Mouse (Mus musculus): Measurements from ENCODE around the gene Ubap2l. TPM values are rescaled to one million over a fixed set of nuclear protein-coding genes. Genes with fewer than 3 reads are reported as not detected.

Gene Ubap2l
- polyA plus RNA-seq (2015; fragmentation: Nextera tagmentation; extraction: Ambion mirVana) = 157 TPM in 2 replicates

DNA sequence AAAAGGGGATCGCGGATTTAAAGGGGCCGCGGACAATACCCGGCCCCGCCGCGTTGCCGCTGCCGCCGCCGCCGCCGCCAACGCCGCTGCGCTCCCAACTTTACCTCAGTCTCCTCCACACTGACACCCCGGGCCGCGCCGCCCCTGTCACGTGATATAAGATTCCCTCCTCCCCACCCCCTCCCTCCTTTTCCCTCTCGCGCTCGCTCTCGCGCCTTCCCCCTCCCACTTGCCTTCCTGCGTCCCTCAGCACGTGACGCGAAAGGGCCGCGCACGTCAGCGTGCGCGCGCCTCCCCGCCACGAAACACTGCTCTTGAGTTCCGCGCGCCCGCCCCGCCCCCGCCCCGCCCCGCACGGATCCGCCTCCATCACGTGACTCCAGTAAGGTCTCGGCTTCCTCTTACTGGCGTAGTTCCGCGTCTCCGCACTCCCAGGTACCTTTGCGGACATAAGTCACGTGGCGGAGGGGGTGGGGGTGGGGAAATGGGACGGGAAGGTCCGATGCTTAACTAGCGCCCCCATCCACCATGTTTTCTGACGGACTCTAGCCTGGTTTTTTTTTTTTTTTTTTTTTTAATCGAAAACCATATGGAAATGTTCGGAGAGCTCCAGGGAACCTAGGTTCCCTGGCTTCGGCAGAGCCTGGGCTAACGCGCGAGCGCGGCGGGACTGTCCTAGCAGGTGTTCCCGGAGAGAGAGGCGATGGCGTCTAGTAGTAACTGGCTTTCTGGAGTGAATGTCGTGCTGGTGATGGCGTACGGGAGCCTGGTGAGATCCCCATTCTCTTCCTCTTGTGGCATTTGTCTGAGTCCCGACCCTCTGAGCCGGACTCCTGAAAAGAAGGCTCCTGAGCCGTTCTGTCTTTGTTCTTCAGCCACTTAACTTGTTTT is at the start of gene Ubap2l:
Gene Ubap2l (minus strand): TSS at position 278 of the 891 bp plus-strand sequence.
- H3K36me3 ChIP-seq = peaks cover 28% of the 10 kb centered on the region
- H3K4me3 ChIP-seq = peak within 1 kb of the TSS; percentile 87
- under 1% methylated on average over 80 of the region's 81 CpGs for WGBS
- H3K27ac ChIP-seq = peak within 1 kb of the TSS; percentile 97
- H3K27me3 ChIP-seq = no peaks in the 10 kb centered on the region
- no peaks in the 10 kb centered on the region for H3K9me3 ChIP-seq
- peak within 1 kb of the TSS; percentile 97 for H3K9ac ChIP-seq
- ATAC-seq (ENCODE audit: low FRiP score) = peak; percentile 94
- peaks cover 45% of the 10 kb centered on the region for H3K4me1 ChIP-seq (replicated peaks)
- H3K4me2 ChIP-seq = peak within 1 kb of the TSS; percentile 81

DNA sequence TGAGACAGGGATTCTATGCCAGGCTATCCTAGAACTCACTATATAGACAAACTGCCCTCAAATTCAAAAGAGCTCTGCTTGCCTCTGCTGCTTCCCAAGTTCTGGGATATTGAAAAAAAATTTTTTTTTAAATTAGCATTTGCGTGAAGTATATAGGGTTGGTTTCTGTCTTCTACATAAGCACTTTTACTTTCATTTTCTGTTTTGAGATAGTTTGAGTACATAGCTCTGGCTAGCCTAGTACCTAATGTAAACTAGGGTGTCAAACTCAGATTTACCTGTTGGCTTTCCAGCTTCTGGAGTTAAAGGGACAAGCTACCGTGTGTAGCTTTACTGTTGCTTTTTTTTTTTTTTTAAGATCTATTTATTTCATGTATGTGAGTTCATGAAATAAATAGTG is 49.2 kb upstream of the Ubap2l start:
- no peak overlapping the region for H3K4me3 ChIP-seq
- peaks cover 33% of the 10 kb centered on the region for H3K36me3 ChIP-seq
- 98% methylated on average over 2 of the region's 2 CpGs for WGBS
- ATAC-seq (ENCODE audit: low FRiP score) = no peak
- no peak overlapping the region for H3K27ac ChIP-seq
- no peaks in the 10 kb centered on the region for H3K4me1 ChIP-seq (replicated peaks)
- H3K9ac ChIP-seq = no peak overlapping the region
- H3K27me3 ChIP-seq = no peaks in the 10 kb centered on the region
- no peaks in the 10 kb centered on the region for H3K9me3 ChIP-seq
- no peak overlapping the region for H3K4me2 ChIP-seq

DNA sequence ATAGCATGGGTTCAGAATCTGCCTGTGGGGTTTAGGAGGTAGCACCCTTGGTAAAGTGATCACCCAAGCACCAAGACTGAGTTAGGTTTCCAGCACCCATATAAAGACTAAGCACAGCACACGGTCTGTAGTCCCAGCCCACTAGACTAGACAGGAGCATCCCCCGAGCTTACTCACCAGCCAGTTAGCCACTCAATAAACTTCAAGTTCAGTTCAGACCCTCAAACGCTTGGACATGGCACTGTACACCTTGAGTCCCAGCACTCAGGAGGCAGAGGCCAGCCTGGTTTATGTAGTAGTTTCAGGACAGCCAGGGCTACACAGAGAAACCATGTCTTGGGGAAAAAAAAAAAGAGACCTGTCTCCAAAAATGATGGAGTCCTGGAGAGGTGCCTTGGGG is 48.6 kb upstream of the Ubap2l start:
- no peaks in the 10 kb centered on the region for H3K4me1 ChIP-seq (replicated peaks)
- no peak overlapping the region for H3K4me3 ChIP-seq
- H3K9ac ChIP-seq = no peak overlapping the region
- H3K4me2 ChIP-seq = no peak overlapping the region
- H3K27ac ChIP-seq = no peak overlapping the region
- WGBS = 93% methylated on average over 3 of the region's 3 CpGs
- no peaks in the 10 kb centered on the region for H3K27me3 ChIP-seq
- H3K36me3 ChIP-seq = peaks cover 37% of the 10 kb centered on the region
- no peak for ATAC-seq (ENCODE audit: low FRiP score)
- no peaks in the 10 kb centered on the region for H3K9me3 ChIP-seq

DNA sequence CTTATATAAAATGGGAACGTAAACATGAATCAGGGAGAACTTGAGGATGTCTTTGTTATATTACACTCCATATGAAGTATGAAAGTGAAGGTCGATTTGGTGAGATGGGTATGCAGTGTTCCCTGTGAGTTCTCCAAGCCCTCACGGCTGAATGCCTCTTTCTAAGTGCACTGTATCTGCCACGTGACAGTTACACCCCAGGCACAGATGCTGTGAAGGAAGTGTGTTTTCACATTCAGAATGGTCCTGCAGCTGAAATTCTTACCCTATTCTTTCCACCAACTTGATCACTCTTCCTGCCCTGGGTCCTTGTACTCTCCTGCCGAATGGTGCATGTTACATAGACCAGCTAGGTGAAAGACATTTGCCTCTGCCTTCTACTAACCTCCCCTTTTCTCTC is 45.5 kb upstream of the Ubap2l start:
- H3K27me3 ChIP-seq = no peaks in the 10 kb centered on the region
- H3K4me2 ChIP-seq = no peak overlapping the region
- no peak overlapping the region for H3K9ac ChIP-seq
- no peak overlapping the region for H3K27ac ChIP-seq
- peaks cover 65% of the 10 kb centered on the region for H3K36me3 ChIP-seq
- no peak overlapping the region for H3K4me3 ChIP-seq
- 88% methylated on average over 5 of the region's 5 CpGs for WGBS
- no peaks in the 10 kb centered on the region for H3K4me1 ChIP-seq (replicated peaks)
- no peaks in the 10 kb centered on the region for H3K9me3 ChIP-seq
- no peak for ATAC-seq (ENCODE audit: low FRiP score)

DNA sequence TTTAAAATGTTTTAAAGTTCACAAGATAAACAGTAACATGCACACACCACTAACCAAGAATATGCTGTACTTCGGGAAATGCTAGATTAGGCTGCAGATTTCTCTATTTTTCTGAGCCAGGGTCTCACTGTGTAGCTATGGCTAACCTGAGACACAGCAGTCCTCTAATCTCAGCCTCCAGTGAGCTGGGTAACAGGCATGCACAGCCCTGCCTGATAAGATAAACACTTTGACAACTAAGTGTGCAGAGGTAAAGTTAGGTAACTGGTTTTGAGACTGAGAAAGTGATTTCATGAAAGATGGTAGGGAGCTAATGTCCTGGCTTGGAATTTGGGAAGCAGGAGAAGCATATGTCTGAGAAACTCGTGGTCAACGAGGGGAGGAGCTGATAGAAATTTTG is 42.0 kb upstream of the Ubap2l start:
- Histone ChIP-seq H3K27ac (no peak overlapping the region), H3K4me2 (no peak overlapping the region), H3K27me3 (no peaks in the 10 kb centered on the region), H3K4me1 (replicated peaks) (no peaks in the 10 kb centered on the region), H3K9ac (no peak overlapping the region), H3K4me3 (no peak overlapping the region), H3K36me3 (peaks cover 90% of the 10 kb centered on the region), H3K9me3 (no peaks in the 10 kb centered on the region)
- over 99% methylated on average over 3 of the region's 3 CpGs for WGBS
- no peak for ATAC-seq (ENCODE audit: low FRiP score)

DNA sequence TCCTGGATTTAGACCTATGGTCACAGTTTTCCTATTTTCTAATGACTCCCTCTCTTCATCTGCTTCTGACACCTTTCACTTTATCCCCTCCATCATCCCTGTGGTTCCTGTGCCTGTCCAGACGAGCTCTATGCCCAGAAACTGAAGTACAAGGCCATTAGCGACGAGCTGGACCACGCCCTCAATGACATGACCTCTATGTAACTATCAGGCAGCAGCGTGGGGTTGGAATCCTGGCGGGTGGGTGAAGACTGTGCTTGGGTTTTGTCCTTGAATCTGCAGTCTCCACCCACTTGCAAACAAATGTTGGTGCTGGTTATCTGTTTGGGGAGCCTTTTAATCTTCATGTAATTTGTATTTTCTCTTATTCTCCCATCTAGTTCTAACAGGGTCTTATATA is 38.5 kb upstream of the Ubap2l start:
- Histone ChIP-seq H3K27ac (no peak overlapping the region), H3K4me2 (no peak overlapping the region), H3K9ac (no peak overlapping the region), H3K4me1 (replicated peaks) (no peaks in the 10 kb centered on the region), H3K9me3 (no peaks in the 10 kb centered on the region), H3K36me3 (peaks cover 93% of the 10 kb centered on the region), H3K4me3 (no peak overlapping the region), H3K27me3 (no peaks in the 10 kb centered on the region)
- no peak for ATAC-seq (ENCODE audit: low FRiP score)
- WGBS = 95% methylated on average over 6 of the region's 6 CpGs

DNA sequence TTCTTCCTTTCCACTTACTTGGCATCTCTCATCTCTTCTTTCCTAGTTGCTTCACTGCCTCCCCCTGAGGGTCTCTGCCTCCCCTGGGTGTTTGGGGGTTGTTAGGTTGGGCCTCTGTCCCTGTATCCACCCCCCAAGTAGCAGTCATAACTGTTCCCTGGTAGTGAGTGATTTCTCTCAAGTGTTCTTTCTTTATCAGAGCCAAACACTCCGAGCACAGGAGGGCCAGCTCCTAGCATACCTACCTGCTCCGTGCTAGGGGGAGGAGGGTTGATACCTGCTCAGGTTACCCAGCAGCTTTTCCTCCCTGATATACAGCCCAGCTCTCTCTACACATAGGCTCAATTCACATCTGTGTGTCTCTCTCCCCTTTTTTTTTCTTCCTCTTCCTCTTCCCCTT is 36.2 kb upstream of the Ubap2l start:
- no peak for ATAC-seq (ENCODE audit: low FRiP score)
- no peak overlapping the region for H3K9ac ChIP-seq
- H3K4me3 ChIP-seq = no peak overlapping the region
- H3K9me3 ChIP-seq = no peaks in the 10 kb centered on the region
- WGBS = 91% methylated on average over 2 of the region's 2 CpGs
- no peak overlapping the region for H3K27ac ChIP-seq
- H3K27me3 ChIP-seq = no peaks in the 10 kb centered on the region
- no peak overlapping the region for H3K4me2 ChIP-seq
- H3K36me3 ChIP-seq = peaks cover 73% of the 10 kb centered on the region
- H3K4me1 ChIP-seq (replicated peaks) = peaks cover 19% of the 10 kb centered on the region

DNA sequence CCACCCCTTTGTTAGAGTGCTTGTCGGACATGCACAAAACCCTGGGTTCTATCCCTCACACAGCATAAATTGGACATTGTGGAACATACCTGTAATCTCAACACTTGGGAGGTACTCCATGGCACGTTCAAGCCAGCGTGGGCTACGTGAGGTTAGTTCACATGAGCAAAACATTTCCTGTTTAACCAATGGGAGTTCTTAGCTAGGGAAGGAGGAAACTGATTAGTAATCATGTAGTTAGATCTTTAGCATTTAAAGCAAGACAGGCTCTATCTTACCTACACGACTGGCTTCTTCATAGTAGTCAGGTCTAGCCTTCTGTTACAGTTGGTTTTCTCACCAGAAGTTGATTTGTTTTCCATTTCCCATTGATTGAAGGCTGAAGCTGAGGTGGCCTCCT is 33.6 kb upstream of the Ubap2l start:
- Histone ChIP-seq H3K4me1 (replicated peaks) (peaks cover 44% of the 10 kb centered on the region), H3K9me3 (no peaks in the 10 kb centered on the region), H3K9ac (no peak overlapping the region), H3K27ac (no peak overlapping the region), H3K27me3 (no peaks in the 10 kb centered on the region), H3K4me3 (no peak overlapping the region), H3K4me2 (no peak overlapping the region), H3K36me3 (peaks cover 48% of the 10 kb centered on the region)
- WGBS = 89% methylated on average over 5 of the region's 5 CpGs
- ATAC-seq (ENCODE audit: low FRiP score) = no peak

DNA sequence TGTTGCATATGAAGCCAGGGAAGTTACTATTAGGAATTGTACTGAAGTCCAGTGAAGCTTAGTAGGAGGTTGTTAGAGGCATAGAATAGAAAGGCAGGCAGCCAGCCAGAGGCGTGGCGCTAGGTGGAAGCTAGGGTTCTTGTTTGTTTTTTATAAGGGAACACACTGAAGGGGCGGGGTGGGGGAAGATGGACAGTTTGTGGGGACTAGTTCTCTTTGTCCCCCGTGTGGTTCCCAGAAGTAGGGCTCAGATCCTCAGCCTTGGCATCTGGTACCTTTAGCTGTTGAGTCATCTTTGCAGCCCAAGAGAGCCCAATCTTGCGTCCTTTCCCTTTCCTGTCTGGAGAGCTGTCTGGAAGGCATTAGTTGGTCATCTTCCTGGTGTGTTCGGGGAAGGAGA is 32.9 kb upstream of the Ubap2l start:
- no peak for ATAC-seq (ENCODE audit: low FRiP score)
- Histone ChIP-seq H3K4me1 (replicated peaks) (peaks cover 52% of the 10 kb centered on the region), H3K27ac (no peak overlapping the region), H3K27me3 (no peaks in the 10 kb centered on the region), H3K4me3 (no peak overlapping the region), H3K9ac (no peak overlapping the region), H3K36me3 (peaks cover 40% of the 10 kb centered on the region), H3K4me2 (no peak overlapping the region), H3K9me3 (no peaks in the 10 kb centered on the region)
- 89% methylated on average over 6 of the region's 6 CpGs for WGBS

DNA sequence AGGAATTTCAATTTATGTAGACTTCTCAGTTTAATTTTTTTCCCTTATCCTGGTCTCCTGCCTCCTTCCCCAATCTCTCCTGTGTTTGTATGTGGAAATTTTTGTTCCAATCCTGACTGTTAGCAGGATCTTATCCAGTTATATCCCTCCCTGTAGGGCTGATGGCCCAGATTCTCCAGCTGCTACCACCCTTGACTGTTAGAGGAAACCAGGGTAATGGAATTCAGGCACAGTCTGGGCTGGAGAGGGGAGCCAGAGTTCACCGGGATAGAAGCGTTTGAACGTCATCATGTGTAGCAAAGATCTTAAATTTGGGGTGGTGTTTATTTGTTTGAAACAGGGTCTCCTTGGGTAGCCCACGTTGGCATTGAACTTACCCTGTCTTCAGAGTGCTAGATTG is 32.4 kb upstream of the Ubap2l start:
- Histone ChIP-seq H3K9me3 (no peaks in the 10 kb centered on the region), H3K9ac (no peak overlapping the region), H3K4me2 (no peak overlapping the region), H3K4me1 (replicated peaks) (peaks cover 53% of the 10 kb centered on the region), H3K27me3 (no peaks in the 10 kb centered on the region), H3K36me3 (peaks cover 35% of the 10 kb centered on the region), H3K4me3 (no peak overlapping the region), H3K27ac (0 out of 2 replicates have a peak overlapping the region, but pooled peaks have one; percentile 30)
- 82% methylated on average over 4 of the region's 4 CpGs for WGBS
- ATAC-seq (ENCODE audit: low FRiP score) = no peak

DNA sequence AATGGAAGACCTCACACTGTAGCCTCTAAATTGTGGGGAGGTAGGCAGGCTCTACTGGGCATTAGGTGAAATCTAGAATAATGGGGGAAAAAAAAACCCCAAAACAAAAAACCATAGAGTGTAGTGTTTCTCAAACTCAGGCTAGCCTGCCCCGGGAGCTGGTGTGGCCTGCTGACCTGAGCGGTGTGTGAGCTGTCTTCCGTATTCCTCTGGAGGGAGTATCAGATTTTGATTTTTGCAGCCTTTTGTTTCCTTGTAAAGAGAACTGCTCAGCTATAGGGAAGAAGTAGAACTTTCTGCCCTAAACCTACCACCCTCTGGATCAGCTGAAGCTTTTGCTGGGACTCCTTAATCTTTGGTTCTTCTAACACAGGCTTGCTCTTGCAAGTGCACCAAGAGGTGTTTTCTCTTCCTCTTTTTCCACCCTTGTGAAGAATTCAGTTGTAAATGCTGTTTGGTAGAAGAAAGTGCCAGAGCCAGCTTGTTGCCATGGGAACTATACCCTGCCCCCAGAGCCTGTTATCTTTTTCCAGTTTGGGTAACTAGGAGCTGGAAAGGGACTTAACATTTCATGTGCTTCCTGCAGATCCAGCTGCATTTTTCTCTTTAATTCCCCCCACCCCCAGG is 31.4 kb upstream of the Ubap2l start:
- no peak for ATAC-seq (ENCODE audit: low FRiP score)
- 42% methylated on average over 3 of the region's 3 CpGs for WGBS
- H3K4me2 ChIP-seq = peak overlapping the region; percentile 13
- H3K27ac ChIP-seq = peak overlapping the region; percentile 30
- H3K27me3 ChIP-seq = no peaks in the 10 kb centered on the region
- H3K36me3 ChIP-seq = peaks cover 25% of the 10 kb centered on the region
- H3K9me3 ChIP-seq = no peaks in the 10 kb centered on the region
- H3K4me3 ChIP-seq = no peak overlapping the region
- H3K9ac ChIP-seq = peak overlapping the region; percentile 57; the same call in 1 of the 2 replicates
- H3K4me1 ChIP-seq (replicated peaks) = peaks cover 56% of the 10 kb centered on the region

DNA sequence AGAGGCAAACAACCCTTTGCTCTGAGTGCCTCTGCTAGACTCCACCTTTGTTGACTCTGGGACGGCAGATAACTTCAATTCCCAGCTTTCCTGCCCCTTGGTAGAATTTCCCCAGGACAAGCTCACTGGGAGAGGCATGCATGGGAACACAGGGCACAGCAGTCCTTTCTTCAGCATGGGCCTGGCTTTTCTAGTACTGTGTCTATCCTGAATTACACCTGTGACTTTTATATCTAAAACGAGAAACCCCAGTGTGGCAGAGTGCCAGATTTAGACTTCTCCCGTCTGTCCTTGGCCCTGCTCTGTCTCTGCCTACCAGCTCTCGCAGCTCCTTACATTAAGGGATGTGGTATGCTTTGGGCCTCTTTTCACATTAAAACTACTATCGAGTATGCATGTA is 30.6 kb upstream of the Ubap2l start:
- Histone ChIP-seq H3K9me3 (no peaks in the 10 kb centered on the region), H3K4me3 (no peak overlapping the region), H3K4me1 (replicated peaks) (peaks cover 59% of the 10 kb centered on the region), H3K4me2 (peak overlapping the region; percentile 13; the same call in 1 of the 2 replicates), H3K36me3 (peaks cover 18% of the 10 kb centered on the region), H3K27me3 (no peaks in the 10 kb centered on the region), H3K27ac (peak overlapping the region; percentile 30), H3K9ac (peak overlapping the region; percentile 57)
- ATAC-seq (ENCODE audit: low FRiP score) = no peak
- WGBS = 61% methylated on average over 5 of the region's 5 CpGs
